Mouse (Mus musculus): ENCODE measurements around the gene Spen. TPM values are rescaled to one million over a fixed set of nuclear protein-coding genes. Genes with fewer than 3 reads are reported as not detected.
A peak's percentile ranks its signal among the peaks of the same experiment; 100 is the strongest.

Gene Spen
- polyA plus RNA-seq, 1 experiment, result 56.0 TPM

- Histone ChIP-seq H3K4me3 (ENCODE audit: low read depth, low read length) (no peak overlapping the region), H3K27ac (ENCODE audit: insufficient read depth, low read depth, low read length) (no peak overlapping the region), H3K36me3 (ENCODE audit: control insufficient read depth, insufficient read depth, low read length) (no peaks in the 10 kb centered on the region), H3K27me3 (ENCODE audit: control insufficient read depth, insufficient read depth, low read length) (no peaks in the 10 kb centered on the region), H3K4me1 (ENCODE audit: control insufficient read depth, insufficient read depth, insufficient read length, low read length) (no peaks in the 10 kb centered on the region; the same call in 1 of the 2 replicates)
- TF ChIP-seq CTCF (IDR thresholded peaks at IDR 0.05; ENCODE audit: extremely low read depth, insufficient read length, insufficient replicate concordance, low read depth, low read length), result no peak
- TF ChIP-seq POLR2A (IDR thresholded peaks at IDR 0.05; ENCODE audit: low read depth, low read length), result no peak
- WGBS, result 52% methylated on average over 14 of the region's 14 CpGs
Measured at GRCm38 (mm10) chr4:141432666-141433065, 105.7 kb downstream of the Spen start.

GRCm38 (mm10) chr4:141430997-141431396 is 107.4 kb downstream of the Spen start:
- WGBS, result 35% methylated on average over 9 of the region's 9 CpGs

GRCm38 (mm10) chr4:141429847-141430246 is 108.5 kb downstream of the Spen start:
- WGBS, result 45% methylated on average over 9 of the region's 9 CpGs
- Histone ChIP-seq H3K27me3 (ENCODE audit: control insufficient read depth, insufficient read depth, low read length) (peaks cover 6% of the 10 kb centered on the region; the same call in 1 of the 2 replicates), H3K36me3 (ENCODE audit: control insufficient read depth, insufficient read depth, low read length) (no peaks in the 10 kb centered on the region), H3K4me3 (ENCODE audit: low read depth, low read length) (no peak overlapping the region), H3K27ac (ENCODE audit: insufficient read depth, low read depth, low read length) (no peak overlapping the region), H3K4me1 (ENCODE audit: control insufficient read depth, insufficient read depth, insufficient read length, low read length) (peaks cover 2% of the 10 kb centered on the region; the same call in 1 of the 2 replicates)
- no peak; the same call in 1 of the 2 replicates for TF ChIP-seq POLR2A (IDR thresholded peaks at IDR 0.05; ENCODE audit: low read depth, low read length)
- TF ChIP-seq CTCF (IDR thresholded peaks at IDR 0.05; ENCODE audit: extremely low read depth, insufficient read length, insufficient replicate concordance, low read depth, low read length), result peak; percentile 64; the same call in 1 of the 2 replicates

More at GRCm38 (mm10) chr4:141430997-141431396, 107.4 kb downstream of the Spen start:
- no peaks in the 10 kb centered on the region for H3K36me3 ChIP-seq (ENCODE audit: control insufficient read depth, insufficient read depth, low read length)
- H3K27ac ChIP-seq (ENCODE audit: insufficient read depth, low read depth, low read length), result no peak overlapping the region
- H3K4me1 ChIP-seq (ENCODE audit: control insufficient read depth, insufficient read depth, insufficient read length, low read length), result no peaks in the 10 kb centered on the region; the same call in 1 of the 2 replicates
- no peaks in the 10 kb centered on the region for H3K27me3 ChIP-seq (ENCODE audit: control insufficient read depth, insufficient read depth, low read length)
- TF ChIP-seq CTCF (IDR thresholded peaks at IDR 0.05; ENCODE audit: extremely low read depth, insufficient read length, insufficient replicate concordance, low read depth, low read length) (peak; percentile 91; the same call in 1 of the 2 replicates), POLR2A (IDR thresholded peaks at IDR 0.05; ENCODE audit: low read depth, low read length) (no peak)
- H3K4me3 ChIP-seq (ENCODE audit: low read depth, low read length), result no peak overlapping the region

- Histone ChIP-seq H3K4me3 (ENCODE audit: low read depth, low read length) (no peak overlapping the region), H3K36me3 (ENCODE audit: control insufficient read depth, insufficient read depth, low read length) (no peaks in the 10 kb centered on the region), H3K4me1 (ENCODE audit: control insufficient read depth, insufficient read depth, insufficient read length, low read length) (peaks cover 2% of the 10 kb centered on the region; the same call in 1 of the 2 replicates), H3K27me3 (ENCODE audit: control insufficient read depth, insufficient read depth, low read length) (peaks cover 6% of the 10 kb centered on the region; the same call in 1 of the 2 replicates), H3K27ac (ENCODE audit: insufficient read depth, low read depth, low read length) (no peak overlapping the region)
- no peak for TF ChIP-seq POLR2A (IDR thresholded peaks at IDR 0.05; ENCODE audit: low read depth, low read length)
- TF ChIP-seq CTCF (IDR thresholded peaks at IDR 0.05; ENCODE audit: extremely low read depth, insufficient read length, insufficient replicate concordance, low read depth, low read length), result no peak
- 83% methylated on average over 6 of the region's 6 CpGs for WGBS
Measured at GRCm38 (mm10) chr4:141429381-141429780, 109.0 kb downstream of the Spen start.

GRCm38 (mm10) chr4:141427921-141428320 is 110.5 kb downstream of the Spen start:
- H3K27me3 ChIP-seq (ENCODE audit: control insufficient read depth, insufficient read depth, low read length), result peaks cover 6% of the 10 kb centered on the region; the same call in 1 of the 2 replicates
- TF ChIP-seq CTCF (IDR thresholded peaks at IDR 0.05; ENCODE audit: extremely low read depth, insufficient read length, insufficient replicate concordance, low read depth, low read length), result no peak
- TF ChIP-seq POLR2A (IDR thresholded peaks at IDR 0.05; ENCODE audit: low read depth, low read length), result no peak
- H3K4me1 ChIP-seq (ENCODE audit: control insufficient read depth, insufficient read depth, insufficient read length, low read length), result peaks cover 2% of the 10 kb centered on the region; the same call in 1 of the 2 replicates
- H3K36me3 ChIP-seq (ENCODE audit: control insufficient read depth, insufficient read depth, low read length), result no peaks in the 10 kb centered on the region
- H3K4me3 ChIP-seq (ENCODE audit: low read depth, low read length), result no peak overlapping the region
- H3K27ac ChIP-seq (ENCODE audit: insufficient read depth, low read depth, low read length), result no peak overlapping the region
- WGBS, result 90% methylated on average over 13 of the region's 13 CpGs

- 75% methylated on average over 10 of the region's 10 CpGs for WGBS
- H3K36me3 ChIP-seq (ENCODE audit: control insufficient read depth, insufficient read depth, low read length), result no peaks in the 10 kb centered on the region
- TF ChIP-seq POLR2A (IDR thresholded peaks at IDR 0.05; ENCODE audit: low read depth, low read length) (no peak), CTCF (IDR thresholded peaks at IDR 0.05; ENCODE audit: extremely low read depth, insufficient read length, insufficient replicate concordance, low read depth, low read length) (no peak)
- peak overlapping the region; percentile 20 for H3K27ac ChIP-seq (ENCODE audit: insufficient read depth, low read depth, low read length)
- H3K27me3 ChIP-seq (ENCODE audit: control insufficient read depth, insufficient read depth, low read length), result peaks cover 6% of the 10 kb centered on the region; the same call in 1 of the 2 replicates
- peaks cover 2% of the 10 kb centered on the region; the same call in 1 of the 2 replicates for H3K4me1 ChIP-seq (ENCODE audit: control insufficient read depth, insufficient read depth, insufficient read length, low read length)
- no peak overlapping the region for H3K4me3 ChIP-seq (ENCODE audit: low read depth, low read length)
Measured at GRCm38 (mm10) chr4:141426796-141427745, 111.3 kb downstream of the Spen start.
